Mouse (Mus musculus) forebrain, embryonic 13.5 days (tissue): ENCODE data around the gene 5730522E02Rik. TPM values are rescaled to one million over a fixed set of nuclear protein-coding genes. Genes with fewer than 3 reads are reported as not detected.

Experiments used
- ATAC-seq: fragments of 200-750 bp; cut with Nextera tagmentation; 2 replicates; pipeline ENCODE4 v1.8.0; 2017
- H3K27ac ChIP-seq: fragments of 300-500 bp; sonication (generic); 2 replicates; pipeline ENCODE4 v1.5.1; 2015; ENCODE audit warnings: inconsistent platforms, mild to moderate bottlenecking, moderate library complexity
- H3K27me3 ChIP-seq: fragments of 300-500 bp; sonication (generic); 2 replicates; pipeline ENCODE4 v1.6.1; 2015; ENCODE audit warnings: mild to moderate bottlenecking, inconsistent platforms
- H3K36me3 ChIP-seq: fragments of 300-500 bp; sonication (generic); 2 replicates; pipeline ENCODE4 v1.6.1; 2015; ENCODE audit warnings: mild to moderate bottlenecking, inconsistent platforms; ENCODE audit not compliant: poor library complexity, severe bottlenecking
- H3K4me1 ChIP-seq: fragments of 300-500 bp; sonication (generic); 2 replicates; pipeline ENCODE4 v1.6.1; 2015; ENCODE audit warnings: inconsistent platforms
- H3K4me2 ChIP-seq: fragments of 300-500 bp; sonication (generic); 2 replicates; pipeline ENCODE4 v1.6.1; 2015; ENCODE audit warnings: inconsistent platforms, mild to moderate bottlenecking, moderate library complexity
- H3K4me3 ChIP-seq: fragments of 300-500 bp; sonication (generic); 2 replicates; pipeline ENCODE4 v1.5.1; 2015; ENCODE audit warnings: mild to moderate bottlenecking, inconsistent platforms
- H3K9ac ChIP-seq: fragments of 300-500 bp; sonication (generic); 2 replicates; pipeline ENCODE4 v1.6.1; 2015; ENCODE audit warnings: mild to moderate bottlenecking, inconsistent platforms
- H3K9me3 ChIP-seq: fragments of 300-500 bp; sonication (generic); replicated peaks from 2 replicates; pipeline ENCODE4 v1.6.1; 2016; ENCODE audit warnings: inconsistent platforms
- WGBS: fragments of 180-500 bp; shearing (Covaris S2); methylation state at CpG from one replicate; pipeline ENCODE4 v1.1.7; 2015; 5-methylcytosine and 5-hydroxymethylcytosine counted together
- polyA plus RNA-seq: library from polyadenylated mRNA; unstranded; fragments of >200 nt; fragmentation: Nextera tagmentation; extraction: Ambion mirVana; gene quantifications from 2 replicates; pipeline ENCODE4 v1.2.1, GENCODE M21; 2015

Gene 5730522E02Rik
- polyA plus RNA-seq, 1 experiment from 2014 or later, result 15.9 TPM

GRCm38 (mm10) chr11:26120781-26121557 lies 89.6 kb downstream of the 5730522E02Rik start:
- H3K4me3 ChIP-seq, result no peak overlapping the region
- H3K9ac ChIP-seq, result no peak overlapping the region
- ATAC-seq, result no peak
- H3K4me2 ChIP-seq, result no peak overlapping the region
- WGBS, result 36% methylated on average over 8 of the region's 8 CpGs
- H3K36me3 ChIP-seq, result no peaks in the 10 kb centered on the region
- no peaks in the 10 kb centered on the region for H3K9me3 ChIP-seq
- H3K27ac ChIP-seq, result no peak overlapping the region
- no peaks in the 10 kb centered on the region for H3K27me3 ChIP-seq
- peaks cover 19% of the 10 kb centered on the region for H3K4me1 ChIP-seq

DNA sequence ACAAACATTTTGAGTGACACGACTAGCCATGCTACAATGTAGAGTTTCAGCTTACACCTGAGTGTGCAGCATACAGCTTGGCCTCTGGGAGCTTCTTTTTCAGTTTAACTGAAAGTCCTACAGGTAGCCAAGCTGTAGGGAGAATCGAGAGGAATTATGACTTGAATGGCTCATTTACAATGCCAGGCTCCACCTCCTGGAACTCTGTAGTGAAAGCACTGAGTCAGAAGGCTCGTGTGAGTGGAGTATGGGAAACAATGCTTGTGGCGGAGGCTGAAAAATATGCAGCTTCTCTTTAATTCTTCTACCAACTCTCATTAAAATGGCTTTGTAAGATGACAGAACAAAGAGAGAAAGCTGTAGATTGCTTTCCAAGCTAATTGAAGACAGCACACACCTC lies 92.9 kb downstream of the 5730522E02Rik start:
- no peak overlapping the region for H3K9ac ChIP-seq
- peaks cover 19% of the 10 kb centered on the region for H3K4me1 ChIP-seq
- H3K4me2 ChIP-seq, result no peak overlapping the region
- H3K27ac ChIP-seq, result no peak overlapping the region
- no peaks in the 10 kb centered on the region for H3K36me3 ChIP-seq
- WGBS, result 31% methylated on average over 4 of the region's 4 CpGs
- no peaks in the 10 kb centered on the region for H3K27me3 ChIP-seq
- H3K4me3 ChIP-seq, result no peak overlapping the region
- no peak for ATAC-seq
- no peaks in the 10 kb centered on the region for H3K9me3 ChIP-seq

DNA sequence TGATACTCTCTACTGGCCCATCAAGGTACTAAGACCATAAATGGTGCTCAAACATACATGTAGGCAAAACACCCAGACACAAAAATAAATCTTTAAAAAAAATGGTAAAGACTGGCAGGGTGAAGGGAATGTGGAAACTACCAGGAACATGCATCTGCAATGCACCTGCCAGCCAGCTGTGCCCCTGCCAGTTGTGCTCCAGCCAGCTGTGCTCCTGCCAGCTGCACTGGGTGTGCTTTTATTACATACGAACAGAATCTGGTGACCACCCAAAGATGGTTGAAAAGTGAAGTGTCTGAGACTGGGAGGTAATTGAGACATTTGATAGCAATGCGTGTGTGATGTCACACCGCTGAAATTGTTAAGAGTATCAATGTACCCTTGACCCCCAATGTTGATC lies 98.4 kb downstream of the 5730522E02Rik start:
- Histone ChIP-seq H3K4me3 (no peak overlapping the region), H3K4me1 (peaks cover 10% of the 10 kb centered on the region), H3K9ac (no peak overlapping the region), H3K27ac (no peak overlapping the region), H3K27me3 (no peaks in the 10 kb centered on the region), H3K9me3 (no peaks in the 10 kb centered on the region), H3K36me3 (no peaks in the 10 kb centered on the region), H3K4me2 (no peak overlapping the region)
- no peak for ATAC-seq
- 90% methylated on average over 3 of the region's 3 CpGs for WGBS

DNA sequence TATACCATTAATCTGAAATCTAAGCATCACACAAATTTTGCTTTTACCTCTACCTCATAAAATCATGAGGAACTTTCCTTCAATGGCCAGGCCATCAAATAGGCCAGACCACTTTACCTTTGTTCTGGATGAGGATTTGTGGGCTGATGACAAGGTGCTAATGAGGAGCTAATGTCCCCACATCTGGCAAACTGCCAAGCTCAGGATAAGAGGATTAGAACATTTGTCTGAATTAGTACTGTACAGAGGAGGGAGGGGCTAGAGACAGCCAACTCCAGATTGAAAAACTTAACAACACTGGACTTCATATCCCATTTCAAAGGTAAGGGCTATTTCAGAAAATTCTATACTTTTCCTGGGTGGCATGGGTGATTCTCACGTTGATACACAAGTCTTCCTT lies 101.9 kb downstream of the 5730522E02Rik start:
- Histone ChIP-seq H3K9ac (no peak overlapping the region), H3K36me3 (no peaks in the 10 kb centered on the region), H3K4me1 (peaks cover 29% of the 10 kb centered on the region), H3K9me3 (no peaks in the 10 kb centered on the region), H3K27ac (no peak overlapping the region), H3K4me3 (no peak overlapping the region), H3K27me3 (no peaks in the 10 kb centered on the region), H3K4me2 (no peak overlapping the region)
- 19% methylated on average over 1 of the region's 1 CpGs for WGBS
- peak; percentile 78 for ATAC-seq

DNA sequence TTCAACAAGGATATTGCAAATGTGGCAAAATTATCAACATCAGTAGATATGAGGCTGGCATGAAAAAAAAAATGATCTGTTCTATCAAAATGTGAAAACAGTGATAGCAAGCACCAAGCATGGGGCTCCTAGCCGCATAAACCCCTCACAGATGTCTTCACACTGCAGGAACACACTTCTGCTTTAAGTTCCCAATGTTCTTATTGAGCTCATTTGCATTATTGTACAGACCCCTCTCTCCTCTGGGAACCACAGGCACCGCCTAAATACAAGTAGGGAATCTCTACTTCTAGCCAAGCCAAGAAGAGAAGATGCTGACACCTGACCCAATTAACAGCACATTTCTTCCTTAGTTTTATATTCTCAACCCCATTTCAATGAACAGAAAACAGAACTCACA lies 105.9 kb downstream of the 5730522E02Rik start:
- Histone ChIP-seq H3K9me3 (no peaks in the 10 kb centered on the region), H3K4me2 (no peak overlapping the region), H3K27ac (no peak overlapping the region), H3K27me3 (no peaks in the 10 kb centered on the region), H3K4me3 (no peak overlapping the region), H3K4me1 (peaks cover 49% of the 10 kb centered on the region), H3K9ac (no peak overlapping the region), H3K36me3 (no peaks in the 10 kb centered on the region)
- WGBS, result 11% methylated on average over 2 of the region's 2 CpGs
- ATAC-seq, result no peak

DNA sequence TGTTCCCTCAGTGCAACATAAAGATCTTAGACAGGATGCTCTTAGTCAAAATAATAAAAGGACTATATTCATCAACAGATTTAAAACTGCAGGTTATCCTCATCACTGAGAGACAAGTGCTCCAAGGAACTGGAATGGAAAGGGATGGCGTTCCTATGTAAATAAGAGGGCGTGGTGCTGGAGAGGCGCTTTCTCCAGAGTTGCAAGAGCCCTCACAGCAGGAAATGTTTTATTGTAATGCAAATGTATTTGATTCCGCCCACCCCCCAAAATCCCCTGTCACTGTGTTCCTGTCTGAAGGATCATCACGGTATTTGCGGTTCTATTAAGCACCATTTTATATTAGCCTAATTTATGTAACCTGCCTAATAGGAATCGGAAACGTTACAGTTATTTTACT lies 106.9 kb downstream of the 5730522E02Rik start:
- Histone ChIP-seq H3K9ac (no peak overlapping the region), H3K27ac (no peak overlapping the region), H3K4me3 (no peak overlapping the region), H3K27me3 (no peaks in the 10 kb centered on the region), H3K9me3 (no peaks in the 10 kb centered on the region), H3K36me3 (no peaks in the 10 kb centered on the region), H3K4me1 (peaks cover 45% of the 10 kb centered on the region), H3K4me2 (peak overlapping the region; percentile 52)
- under 1% methylated on average over 8 of the region's 8 CpGs for WGBS
- peak; percentile 63 for ATAC-seq

DNA sequence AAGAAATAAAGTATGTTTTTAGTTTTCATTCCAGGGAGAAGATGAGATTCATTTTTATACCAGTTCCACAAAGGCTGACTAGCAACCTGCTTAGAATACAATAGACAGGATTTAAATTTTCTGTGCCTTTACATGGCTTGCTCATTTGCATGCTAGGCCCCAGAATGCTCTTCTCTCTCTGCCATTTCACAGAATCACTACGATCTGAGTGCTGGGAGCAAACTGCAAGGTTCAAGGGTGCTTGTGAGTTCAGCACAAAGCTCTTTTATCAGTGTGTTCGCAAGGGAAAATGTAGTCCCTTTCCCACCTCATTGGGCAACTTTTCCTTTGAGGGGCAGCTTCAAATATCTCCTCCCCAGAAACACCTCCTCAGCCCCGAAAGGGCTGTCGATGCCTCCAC lies 107.7 kb downstream of the 5730522E02Rik start:
- 5% methylated on average over 4 of the region's 4 CpGs for WGBS
- H3K4me1 ChIP-seq, result peaks cover 42% of the 10 kb centered on the region
- no peaks in the 10 kb centered on the region for H3K27me3 ChIP-seq
- H3K9me3 ChIP-seq, result no peaks in the 10 kb centered on the region
- no peak overlapping the region; the same call in 1 of the 2 replicates for H3K27ac ChIP-seq
- no peaks in the 10 kb centered on the region for H3K36me3 ChIP-seq
- no peak for ATAC-seq
- peak overlapping the region; percentile 40 for H3K4me2 ChIP-seq
- no peak overlapping the region for H3K9ac ChIP-seq
- H3K4me3 ChIP-seq, result no peak overlapping the region

- no peaks in the 10 kb centered on the region for H3K27me3 ChIP-seq
- no peaks in the 10 kb centered on the region for H3K9me3 ChIP-seq
- ATAC-seq, result peak; percentile 23; the same call in 1 of the 2 replicates
- peaks cover 39% of the 10 kb centered on the region for H3K4me1 ChIP-seq
- no peak overlapping the region for H3K27ac ChIP-seq
- no peak overlapping the region for H3K4me2 ChIP-seq
- WGBS, result 25% methylated on average over 5 of the region's 5 CpGs
- no peak overlapping the region for H3K4me3 ChIP-seq
- no peaks in the 10 kb centered on the region for H3K36me3 ChIP-seq
- no peak overlapping the region for H3K9ac ChIP-seq
These were observed 110.5 kb downstream of the 5730522E02Rik start for GRCm38 (mm10) chr11:26100077-26100476.

DNA sequence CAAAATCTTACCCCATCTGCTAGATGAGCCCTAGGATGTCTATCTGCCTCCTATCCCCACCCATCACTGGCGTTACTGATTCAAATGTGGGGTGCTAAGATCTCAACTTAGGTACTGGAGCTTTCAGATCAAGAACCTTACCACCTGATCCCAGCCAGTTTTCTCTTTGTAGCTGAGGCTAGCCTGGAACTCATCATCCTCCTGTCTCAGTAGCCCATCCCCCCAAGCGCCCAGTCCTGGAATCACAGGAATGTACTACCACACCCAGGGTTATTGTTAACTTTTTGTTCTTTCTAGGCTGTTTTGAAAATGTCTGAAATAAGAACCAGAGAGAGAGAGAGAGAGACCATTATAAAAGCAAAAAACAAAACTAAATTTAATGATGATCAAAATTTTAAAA lies 111.6 kb downstream of the 5730522E02Rik start:
- Histone ChIP-seq H3K27me3 (no peaks in the 10 kb centered on the region), H3K9ac (no peak overlapping the region), H3K4me3 (no peak overlapping the region), H3K27ac (no peak overlapping the region), H3K9me3 (no peaks in the 10 kb centered on the region), H3K36me3 (no peaks in the 10 kb centered on the region), H3K4me1 (peaks cover 33% of the 10 kb centered on the region), H3K4me2 (no peak overlapping the region)
- WGBS, result 87% methylated on average over 2 of the region's 2 CpGs
- ATAC-seq, result no peak

GRCm38 (mm10) chr11:26096095-26096494 lies 114.5 kb downstream of the 5730522E02Rik start:
- H3K4me3 ChIP-seq, result no peak overlapping the region
- H3K9ac ChIP-seq, result no peak overlapping the region
- H3K4me1 ChIP-seq, result peaks cover 16% of the 10 kb centered on the region
- H3K9me3 ChIP-seq, result no peaks in the 10 kb centered on the region
- ATAC-seq, result peak; percentile 34; the same call in 1 of the 2 replicates
- H3K27me3 ChIP-seq, result no peaks in the 10 kb centered on the region
- H3K36me3 ChIP-seq, result no peaks in the 10 kb centered on the region
- no peak overlapping the region for H3K4me2 ChIP-seq
- H3K27ac ChIP-seq, result peak overlapping the region; percentile 48; the same call in 1 of the 2 replicates
- WGBS, result 41% methylated on average over 1 of the region's 1 CpGs

DNA sequence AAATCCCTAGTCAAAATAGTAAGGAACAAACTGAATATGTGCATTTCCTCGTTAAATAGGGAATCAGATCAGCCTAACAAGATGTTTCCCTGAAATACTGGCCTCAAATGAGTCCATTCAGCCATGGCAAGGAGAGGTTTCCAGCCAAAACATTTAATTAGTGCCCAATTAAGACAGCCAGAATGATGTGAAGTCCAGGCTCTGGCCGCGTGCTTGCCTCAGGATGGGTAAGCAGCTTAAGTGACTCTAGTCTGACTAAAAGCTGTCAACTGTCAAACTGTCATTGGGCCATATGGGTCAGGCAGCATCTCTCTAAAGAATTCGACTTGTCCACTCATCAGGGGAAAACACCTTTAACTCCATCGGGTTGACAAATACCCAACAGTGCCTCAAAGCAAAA lies 121.6 kb downstream of the 5730522E02Rik start:
- Histone ChIP-seq H3K27me3 (no peaks in the 10 kb centered on the region), H3K4me2 (no peak overlapping the region), H3K36me3 (no peaks in the 10 kb centered on the region), H3K4me1 (peaks cover 20% of the 10 kb centered on the region; the same call in 1 of the 2 replicates), H3K9ac (no peak overlapping the region), H3K27ac (peak overlapping the region; percentile 19; the same call in 1 of the 2 replicates), H3K9me3 (no peaks in the 10 kb centered on the region), H3K4me3 (no peak overlapping the region)
- 10% methylated on average over 5 of the region's 5 CpGs for WGBS
- ATAC-seq, result peak; percentile 90

GRCm38 (mm10) chr11:26086679-26087078 lies 123.9 kb downstream of the 5730522E02Rik start:
- H3K36me3 ChIP-seq, result no peaks in the 10 kb centered on the region
- no peaks in the 10 kb centered on the region for H3K9me3 ChIP-seq
- no peak overlapping the region for H3K9ac ChIP-seq
- no peak overlapping the region for H3K4me2 ChIP-seq
- ATAC-seq, result no peak; the same call in 1 of the 2 replicates
- 41% methylated on average over 7 of the region's 7 CpGs for WGBS
- H3K27me3 ChIP-seq, result no peaks in the 10 kb centered on the region
- H3K27ac ChIP-seq, result no peak overlapping the region
- H3K4me3 ChIP-seq, result no peak overlapping the region
- peaks cover 20% of the 10 kb centered on the region; the same call in 1 of the 2 replicates for H3K4me1 ChIP-seq
